Mouse (Mus musculus): ENCODE data around the gene Syn3.
A peak's percentile ranks its signal among the peaks of the same experiment; 100 is the strongest.

GRCm38 (mm10) chr10:86057286-86057685 lies 441.4 kb downstream of the Syn3 start:
- TF ChIP-seq CTCF (conservative IDR thresholded peaks at IDR 0.05; ENCODE audit: insufficient read depth, insufficient read length, low read depth, low read length) (no peak), POLR2A (IDR thresholded peaks at IDR 0.05; ENCODE audit: low read depth, low read length) (peak; percentile 40)
